Mouse (Mus musculus) liver, adult 2 months (tissue): ENCODE data around the gene Lrsam1.

ENCODE experiments used
- CTCF ChIP-seq: fragments of 200-500 bp; IDR thresholded peaks from 2 replicates; pipeline ENCODE4 v1.5.1; 2011; ENCODE audit warnings: low read depth, low read length, control low read depth
- POLR2A ChIP-seq: fragments of 200-500 bp; IDR thresholded peaks from 2 replicates; pipeline ENCODE4 v1.6.1; 2011; ENCODE audit warnings: low read length, control low read depth; ENCODE audit not compliant: insufficient read depth; ENCODE audit errors: extremely low read depth

DNA sequence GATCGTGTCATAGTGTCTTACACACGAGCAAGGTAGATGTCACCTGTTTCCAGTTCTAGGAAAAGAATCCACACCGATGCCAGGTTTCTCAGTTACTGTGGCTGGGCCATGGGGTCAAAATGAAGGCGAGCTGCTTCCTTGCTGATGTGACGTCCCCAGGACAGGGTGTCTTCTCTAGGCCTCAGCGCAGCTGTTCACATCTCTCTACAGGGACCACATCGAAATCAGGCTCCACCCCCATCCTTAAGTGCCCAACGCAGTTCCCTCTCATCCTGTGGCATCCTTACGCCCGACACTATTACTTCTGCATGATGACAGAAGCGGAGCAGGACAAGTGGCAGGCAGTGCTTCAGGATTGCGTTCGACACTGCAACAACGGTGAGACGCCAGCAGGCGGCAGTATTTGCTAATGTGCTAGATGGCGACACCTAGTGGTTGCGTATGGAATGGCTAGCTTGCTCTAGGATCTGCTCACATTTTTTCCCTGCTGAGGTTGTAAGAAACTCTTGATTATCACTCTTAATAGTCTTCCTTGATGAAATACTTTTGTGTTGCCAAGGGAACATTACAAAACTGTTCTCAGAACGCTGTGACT lies 49.1 kb downstream of the Lrsam1 start:
- TF ChIP-seq CTCF: peak; percentile 100
- no peak for TF ChIP-seq POLR2A
